Mouse (Mus musculus) thymus, adult 2 months (tissue): ENCODE results near the gene Kcnk12.

Source experiments
- CTCF ChIP-seq: fragments of 200-500 bp; IDR thresholded peaks from 2 replicates; pipeline ENCODE4 v1.5.1; 2012; ENCODE audit warnings: mild to moderate bottlenecking, control low read depth, low read length, moderate library complexity, borderline replicate concordance; ENCODE audit not compliant: control insufficient read depth, poor library complexity, insufficient read depth; ENCODE audit errors: extremely low read depth
- POLR2A ChIP-seq: fragments of 200-500 bp; IDR thresholded peaks from 2 replicates; pipeline ENCODE4 v1.6.1; 2012; ENCODE audit warnings: mild to moderate bottlenecking, low read length, control low read depth, moderate library complexity; ENCODE audit not compliant: control insufficient read depth, poor library complexity, insufficient read depth; ENCODE audit errors: extremely low read depth

DNA sequence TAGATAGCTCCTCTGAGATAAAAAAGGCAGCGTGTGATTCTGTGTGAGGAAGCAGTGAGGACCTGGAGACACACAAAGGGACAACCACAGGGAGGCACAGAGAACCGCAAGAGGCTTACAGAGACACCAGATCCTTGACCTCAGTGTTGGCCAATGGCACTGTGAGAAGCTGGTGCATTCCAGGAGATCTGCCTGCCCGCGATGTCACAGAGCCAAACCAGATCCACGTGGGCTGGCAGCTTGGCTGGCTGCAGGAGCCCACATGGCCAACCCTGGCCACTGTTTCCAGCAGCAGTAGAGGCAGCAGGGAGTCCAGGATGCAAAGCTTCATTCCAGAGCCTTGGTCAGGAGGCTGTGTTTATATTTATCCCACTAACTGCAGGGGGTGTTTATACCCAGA, 27.0 kb downstream of the Kcnk12 start:
- TF ChIP-seq CTCF (no peak), POLR2A (no peak)
